Mouse (Mus musculus) kidney, postnatal 25 days (tissue): ENCODE measurements around the gene Myo18b.

Experiments
- DNase-seq, 2 experiments: peaks; one replicate each; pipeline ENCODE4 v3.0.0; 2021; ENCODE audit warnings: mixed read lengths in 2 of 2

Myo18b gene

GRCm38 (mm10) chr5:112895674-112896654 is at the start of gene Myo18b:
TSS of gene Myo18b (minus strand) at chr5:112896362.
- DNase-seq = no peak

- no peak for DNase-seq
Measured at GRCm38 (mm10) chr5:112945925-112946324, 49.8 kb upstream of the Myo18b start.

GRCm38 (mm10) chr5:112942244-112942643 is 46.1 kb upstream of the Myo18b start:
- DNase-seq = no peak

GRCm38 (mm10) chr5:112941001-112941400 is 44.8 kb upstream of the Myo18b start:
- DNase-seq = no peak

GRCm38 (mm10) chr5:112936632-112937031 is 40.5 kb upstream of the Myo18b start:
- no peak for DNase-seq

GRCm38 (mm10) chr5:112935436-112935835 is 39.3 kb upstream of the Myo18b start:
- peak in 1 of 2 experiments; percentile 22 for DNase-seq

GRCm38 (mm10) chr5:112932878-112933567 is 36.9 kb upstream of the Myo18b start:
- no peak for DNase-seq

- DNase-seq = no peak
Measured at GRCm38 (mm10) chr5:112931901-112932300, 35.7 kb upstream of the Myo18b start.

GRCm38 (mm10) chr5:112928201-112928881 is 32.2 kb upstream of the Myo18b start:
- no peak for DNase-seq

- no peak for DNase-seq
Measured at GRCm38 (mm10) chr5:112925422-112925821, 29.3 kb upstream of the Myo18b start.

GRCm38 (mm10) chr5:112924806-112925205 is 28.6 kb upstream of the Myo18b start:
- DNase-seq = peak; percentile 28 to 58

GRCm38 (mm10) chr5:112923841-112924240 is 27.7 kb upstream of the Myo18b start:
- DNase-seq = no peak

GRCm38 (mm10) chr5:112921914-112922313 is 25.8 kb upstream of the Myo18b start:
- DNase-seq = peak; percentile 72 to 76

GRCm38 (mm10) chr5:112910381-112910780 is 14.2 kb upstream of the Myo18b start:
- DNase-seq = no peak

GRCm38 (mm10) chr5:112908169-112908614 is 12.0 kb upstream of the Myo18b start:
- DNase-seq = peak; percentile 41 to 79

GRCm38 (mm10) chr5:112907504-112907903 is 11.3 kb upstream of the Myo18b start:
- DNase-seq = no peak

- peak in 1 of 2 experiments; percentile 8 for DNase-seq
Measured at GRCm38 (mm10) chr5:112893462-112894060, 2.6 kb downstream of the Myo18b start.

- peak in 1 of 2 experiments; percentile 10 for DNase-seq
Measured at GRCm38 (mm10) chr5:112892411-112892810, 3.8 kb downstream of the Myo18b start.

GRCm38 (mm10) chr5:112888651-112889050 is 7.5 kb downstream of the Myo18b start:
- DNase-seq = no peak

GRCm38 (mm10) chr5:112886687-112887491 is 9.3 kb downstream of the Myo18b start:
- DNase-seq = peak; percentile 61 to 81

- no peak for DNase-seq
Measured at GRCm38 (mm10) chr5:112877391-112878115, 18.6 kb downstream of the Myo18b start.
